Mouse (Mus musculus) liver, embryonic 11.5 days (tissue): Measurements from ENCODE around the gene Tmem17. TPM values are rescaled to one million over a fixed set of nuclear protein-coding genes. Genes with fewer than 3 reads are reported as not detected.

Source experiments
- ATAC-seq: fragments of 200-750 bp; cut with Nextera tagmentation; replicated peaks from 2 replicates; pipeline ENCODE4 v1.8.0; 2017; ENCODE audit warnings: moderate number of reproducible peaks, mild to moderate bottlenecking, moderate TSS enrichment, moderate library complexity; ENCODE audit not compliant: low FRiP score
- DNase-seq: peaks from one replicate; pipeline ENCODE4 v3.0.0-alpha.2; 2017; ENCODE audit warnings: low spot score
- H3K27ac ChIP-seq: fragments of 300-500 bp; sonication (generic); 2 replicates; pipeline ENCODE4 v1.5.1; 2014; ENCODE audit warnings: mild to moderate bottlenecking, low read depth, low read length, control low read depth
- H3K27me3 ChIP-seq: fragments of 300-500 bp; sonication (generic); replicated peaks from 2 replicates; pipeline ENCODE4 v1.6.1; 2014; ENCODE audit warnings: low read length, mixed read lengths; ENCODE audit not compliant: control insufficient read depth, insufficient read depth
- H3K36me3 ChIP-seq: fragments of 300-500 bp; sonication (generic); 2 replicates; pipeline ENCODE4 v1.6.1; 2014; ENCODE audit warnings: mild to moderate bottlenecking, low read length, moderate library complexity, mixed read lengths; ENCODE audit not compliant: control insufficient read depth, insufficient read depth
- H3K4me1 ChIP-seq: fragments of 300-500 bp; sonication (generic); replicated peaks from 2 replicates; pipeline ENCODE4 v1.6.1; 2014; ENCODE audit warnings: low read length, mixed read lengths; ENCODE audit not compliant: control insufficient read depth, insufficient read depth
- H3K4me2 ChIP-seq: fragments of 300-500 bp; sonication (generic); 2 replicates; pipeline ENCODE4 v1.6.1; 2014; ENCODE audit warnings: mild to moderate bottlenecking, control low read depth, moderate library complexity
- H3K4me3 ChIP-seq: fragments of 300-500 bp; sonication (generic); 2 replicates; pipeline ENCODE4 v1.5.1; 2014; ENCODE audit warnings: low read depth, low read length, control low read depth
- H3K9ac ChIP-seq: fragments of 300-500 bp; sonication (generic); 2 replicates; pipeline ENCODE4 v1.6.1; 2014; ENCODE audit warnings: low read depth, low read length, control low read depth
- H3K9me3 ChIP-seq: fragments of 300-500 bp; sonication (generic); 2 replicates; pipeline ENCODE4 v1.6.1; 2016; ENCODE audit warnings: low read length, inconsistent platforms, mixed read lengths; ENCODE audit not compliant: control insufficient read depth
- WGBS: fragments of 180-500 bp; shearing (Covaris S2); extraction: QIAGEN DNeasy Blood & Tissue Kit; methylation state at CpG from one replicate; pipeline ENCODE4 v1.1.7; 2014; 5-methylcytosine and 5-hydroxymethylcytosine counted together
- polyA plus RNA-seq: library from polyadenylated mRNA; unstranded; fragments of >200 nt; fragmentation: Nextera tagmentation; extraction: Ambion mirVana; gene quantifications from 2 replicates; pipeline ENCODE4 v1.2.1, GENCODE M21; 2014

Gene Tmem17
- polyA plus RNA-seq, 1 experiment from 2014 or later, result 6.5 TPM

GRCm38 (mm10) chr11:22560503-22561328, 48.8 kb downstream of the Tmem17 start:
- Histone ChIP-seq H3K4me3 (no peak overlapping the region), H3K27ac (no peak overlapping the region), H3K9me3 (no peaks in the 10 kb centered on the region), H3K4me2 (no peak overlapping the region), H3K27me3 (no peaks in the 10 kb centered on the region), H3K36me3 (no peaks in the 10 kb centered on the region), H3K9ac (no peak overlapping the region), H3K4me1 (no peaks in the 10 kb centered on the region; the same call in 1 of the 2 replicates)
- WGBS, result 54% methylated on average over 6 of the region's 6 CpGs
- DNase-seq (no peak), ATAC-seq (no peak)

DNA sequence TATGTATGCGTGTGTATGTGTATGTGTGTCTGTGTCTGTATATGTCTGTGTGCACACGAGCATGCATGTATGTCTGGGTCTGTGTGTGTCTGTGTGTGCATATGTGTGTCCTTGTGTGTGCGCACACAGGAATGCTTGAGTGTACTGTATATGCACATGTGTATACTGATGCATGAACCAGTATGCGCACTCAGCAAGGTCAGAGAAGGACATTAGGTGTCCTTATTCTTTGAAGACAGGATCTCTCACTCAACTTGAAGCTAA, 49.4 kb downstream of the Tmem17 start:
- Histone ChIP-seq H3K9me3 (no peaks in the 10 kb centered on the region), H3K27ac (no peak overlapping the region), H3K4me2 (no peak overlapping the region), H3K36me3 (no peaks in the 10 kb centered on the region), H3K4me1 (no peaks in the 10 kb centered on the region; the same call in 1 of the 2 replicates), H3K4me3 (no peak overlapping the region), H3K27me3 (no peaks in the 10 kb centered on the region), H3K9ac (no peak overlapping the region)
- no peak for DNase-seq
- 87% methylated on average over 4 of the region's 4 CpGs for WGBS
- ATAC-seq, result no peak

- Histone ChIP-seq H3K27ac (no peak overlapping the region), H3K4me2 (no peak overlapping the region), H3K4me1 (no peaks in the 10 kb centered on the region; the same call in 1 of the 2 replicates), H3K9me3 (no peaks in the 10 kb centered on the region), H3K27me3 (no peaks in the 10 kb centered on the region), H3K4me3 (no peak overlapping the region), H3K9ac (no peak overlapping the region), H3K36me3 (no peaks in the 10 kb centered on the region)
- 63% methylated on average over 3 of the region's 3 CpGs for WGBS
- ATAC-seq (no peak), DNase-seq (no peak)
Observed at GRCm38 (mm10) chr11:22563706-22564105, 51.8 kb downstream of the Tmem17 start.

- no peaks in the 10 kb centered on the region; the same call in 1 of the 2 replicates for H3K4me1 ChIP-seq
- no peak overlapping the region for H3K27ac ChIP-seq
- DNase-seq, result no peak
- no peak overlapping the region for H3K4me2 ChIP-seq
- no peaks in the 10 kb centered on the region for H3K9me3 ChIP-seq
- H3K27me3 ChIP-seq, result no peaks in the 10 kb centered on the region
- H3K9ac ChIP-seq, result no peak overlapping the region
- WGBS, result 83% methylated on average over 3 of the region's 3 CpGs
- H3K4me3 ChIP-seq, result no peak overlapping the region
- no peak for ATAC-seq
- no peaks in the 10 kb centered on the region for H3K36me3 ChIP-seq
Observed at GRCm38 (mm10) chr11:22564676-22565075, 52.8 kb downstream of the Tmem17 start.

Other genes with a start within 250 kb of the Tmem17 start
- gene Ehbp1, start 169.8 kb upstream of the Tmem17 start, polyA plus RNA-seq, result 6.3 and 7.5 TPM in 2 replicates